Mouse (Mus musculus): Measurements from ENCODE around the gene Dgcr6.
A peak's percentile ranks its signal among the peaks of the same experiment; 100 is the strongest.
"Not testable (repeated sequence)": the region's sequence is repeated elsewhere in the genome, so short reads cannot be mapped to it uniquely, and the experiment has no call there.

The Dgcr6 gene

DNA sequence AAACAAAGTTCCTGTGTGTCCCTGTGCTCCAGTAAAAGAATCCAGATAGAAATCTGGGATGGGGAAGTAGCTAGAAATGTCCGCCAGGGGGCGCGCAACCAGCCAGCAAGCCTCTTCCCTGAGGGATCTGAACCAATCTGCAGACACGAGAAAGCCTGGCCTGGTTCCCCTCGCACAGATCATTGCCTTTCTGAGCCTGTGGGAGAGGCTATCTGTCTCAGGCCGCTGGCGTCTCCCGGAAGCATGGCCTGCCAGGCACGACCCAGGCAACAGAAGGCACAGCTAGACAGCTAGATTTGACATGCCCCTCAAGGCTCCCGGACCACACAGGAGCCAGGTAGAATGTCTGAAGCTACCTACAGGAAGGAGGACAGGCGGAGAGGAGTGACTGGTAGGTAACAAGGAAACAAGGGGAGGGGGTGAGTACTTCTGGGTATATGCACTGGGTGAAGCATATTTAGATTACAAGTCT is at the start of gene Dgcr6:
TSS of gene Dgcr6 (plus strand) at position 130 of the 472 bp plus-strand sequence.
- DNase-seq (ENCODE audit: low spot score in 2 of 2), result peak; percentile 31 to 74

DNA sequence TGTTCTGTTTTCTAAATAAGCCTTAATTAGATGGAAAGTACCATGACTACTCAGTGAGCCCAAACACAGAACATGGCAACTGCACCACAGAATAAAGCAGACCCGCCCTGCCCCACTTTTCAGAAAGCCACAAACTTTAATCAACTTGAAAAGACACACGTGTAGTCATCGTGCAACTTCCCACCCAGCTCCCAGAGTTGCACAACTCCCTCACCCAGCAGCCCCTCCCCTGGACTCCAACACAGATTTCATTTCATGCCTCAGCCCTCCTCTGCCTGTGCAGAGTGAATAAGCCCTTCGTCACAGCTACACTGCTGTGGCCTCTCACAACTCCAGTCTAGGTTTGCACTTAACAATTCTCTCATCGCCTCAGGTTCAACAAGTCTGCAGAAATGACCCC is 48.1 kb upstream of the Dgcr6 start:
- peak in 1 of 2 experiments; percentile 4 for DNase-seq (ENCODE audit: low spot score in 2 of 2)

DNA sequence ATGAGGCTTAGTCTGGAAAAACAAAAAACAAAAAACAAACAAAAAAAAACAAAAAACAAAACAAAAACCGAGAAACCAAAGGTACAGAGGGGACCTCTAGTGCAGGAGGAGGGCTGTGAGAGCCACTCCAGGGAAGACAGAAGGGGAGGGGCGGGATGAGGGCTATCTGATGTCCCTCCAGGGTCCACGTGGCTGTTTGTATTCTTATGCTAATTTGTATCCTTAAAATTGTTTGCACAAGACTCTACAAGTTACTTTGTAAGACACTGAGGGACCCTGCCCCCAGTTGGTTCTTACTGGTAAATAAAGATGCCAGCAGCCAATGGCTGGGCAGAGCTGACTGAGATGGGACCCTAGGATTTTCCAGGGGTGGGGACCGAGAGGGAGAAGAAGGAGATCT is 45.6 kb upstream of the Dgcr6 start:
- no peak for DNase-seq (ENCODE audit: low spot score in 2 of 2)

DNA sequence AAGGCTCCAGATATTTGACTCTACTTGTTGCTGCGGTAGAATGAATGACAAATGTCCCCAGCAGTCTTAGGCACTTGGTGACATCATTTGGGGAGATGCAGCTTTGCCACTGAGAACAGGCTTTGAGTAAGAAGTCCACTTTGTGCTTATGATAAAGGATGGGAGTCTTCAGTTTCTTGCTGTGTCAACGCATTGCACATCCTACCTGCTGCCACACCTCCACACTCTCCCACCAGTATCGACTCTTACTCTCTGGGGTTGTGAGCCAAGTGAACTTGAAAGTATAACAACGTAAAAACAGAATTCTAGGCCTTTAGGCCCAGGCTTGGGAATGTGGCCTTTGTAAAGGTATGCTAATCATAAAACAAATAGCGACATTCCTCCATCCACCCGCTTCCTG is 41.6 kb upstream of the Dgcr6 start:
- no peak for DNase-seq (ENCODE audit: low spot score in 2 of 2)

DNA sequence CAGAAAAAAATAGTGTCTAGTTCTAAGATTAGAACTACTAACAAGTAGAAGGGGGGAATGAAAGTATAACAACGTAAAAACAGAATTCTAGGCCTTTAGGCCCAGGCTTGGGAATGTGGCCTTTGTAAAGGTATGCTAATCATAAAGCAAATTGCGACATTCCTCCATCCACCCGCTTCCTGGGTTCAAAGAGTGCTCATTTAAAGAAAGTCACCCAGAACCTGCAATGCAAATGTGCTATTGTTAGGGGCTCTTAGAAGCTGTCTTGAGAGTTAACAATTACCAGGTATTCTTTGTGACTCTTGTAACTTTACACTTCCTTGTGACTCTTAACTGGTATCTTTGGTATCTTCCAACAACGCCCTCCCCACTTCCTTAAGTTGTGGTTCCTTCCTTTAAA is 36.2 kb upstream of the Dgcr6 start:
- DNase-seq (ENCODE audit: low spot score in 2 of 2), result not testable (repeated sequence)

DNA sequence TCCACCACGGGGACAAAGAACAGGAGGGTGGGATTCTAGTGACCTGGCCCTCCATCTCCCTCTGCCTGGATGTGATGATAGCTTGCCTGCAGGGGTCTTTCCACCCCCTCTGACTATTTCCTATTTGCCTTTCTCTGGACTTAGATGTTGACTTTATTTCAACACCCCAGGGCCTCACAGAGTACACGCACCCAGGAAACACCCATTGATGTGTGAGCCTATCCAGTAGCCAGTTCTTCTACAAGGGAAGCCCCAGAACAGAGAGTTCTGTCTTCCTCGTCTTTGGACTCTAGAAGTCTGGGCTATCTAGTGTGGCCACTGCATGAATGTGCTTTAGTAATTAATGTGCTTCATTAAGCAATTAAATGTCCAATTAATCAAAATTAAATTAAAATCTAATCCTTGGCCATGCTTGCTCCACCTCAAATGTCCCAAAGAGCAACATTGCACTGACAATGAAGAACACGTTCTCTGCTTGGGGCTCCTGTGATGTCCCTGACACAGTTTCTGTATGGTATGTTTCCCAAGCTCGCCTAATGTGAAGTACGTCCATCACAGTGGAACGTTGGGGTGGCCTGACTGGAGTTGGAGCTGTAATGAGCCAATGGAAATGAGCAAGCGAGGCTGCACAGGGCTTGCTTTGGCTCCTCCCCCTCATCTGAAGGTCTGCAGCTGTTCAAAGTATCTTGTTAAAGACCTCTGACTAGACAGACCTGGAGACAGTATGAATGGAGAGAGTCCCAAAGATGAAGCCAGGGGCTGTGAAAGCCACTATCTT is 29.7 kb upstream of the Dgcr6 start:
- DNase-seq (ENCODE audit: low spot score in 2 of 2), result no peak

DNA sequence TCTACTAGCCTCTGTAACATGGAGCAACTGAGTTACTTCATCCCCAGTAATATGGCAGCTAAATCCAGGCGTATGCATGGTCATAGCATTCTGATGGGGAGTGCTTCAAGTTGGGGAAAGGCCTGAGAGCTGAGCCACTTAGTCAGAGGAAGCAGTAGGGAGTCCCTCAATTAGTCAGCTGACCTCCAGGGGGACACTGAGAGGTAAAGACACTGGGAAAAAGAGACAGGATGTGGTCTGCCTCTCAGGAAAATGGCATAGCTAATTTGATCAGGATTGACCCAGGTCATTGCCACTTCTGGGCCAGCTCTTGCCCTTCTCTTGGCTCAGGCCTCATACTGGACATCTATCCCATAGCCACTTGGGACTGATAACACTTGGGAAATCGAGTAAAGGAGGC is 25.3 kb upstream of the Dgcr6 start:
- DNase-seq (ENCODE audit: low spot score in 2 of 2), result no peak

DNA sequence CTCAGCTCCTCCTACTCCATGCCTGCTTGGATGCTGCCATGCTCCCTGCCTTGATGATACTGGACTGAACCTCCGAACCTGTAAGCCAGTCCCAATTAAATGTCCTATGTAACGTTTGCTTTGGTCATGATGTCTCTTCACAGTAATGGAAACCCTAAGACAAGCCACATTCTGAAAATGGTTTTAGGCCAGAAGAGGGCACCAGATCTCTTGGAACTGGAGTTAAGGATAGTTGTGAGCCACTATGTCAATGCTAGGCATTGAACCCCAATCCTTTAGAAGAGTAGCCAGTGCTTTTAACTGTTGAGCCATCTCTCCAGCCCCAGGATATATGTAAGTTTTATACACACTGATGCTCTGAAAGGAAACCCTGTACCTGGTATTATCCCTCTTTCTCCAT is 20.9 kb upstream of the Dgcr6 start:
- DNase-seq (ENCODE audit: low spot score in 2 of 2), result peak in 1 of 2 experiments; percentile 52

DNA sequence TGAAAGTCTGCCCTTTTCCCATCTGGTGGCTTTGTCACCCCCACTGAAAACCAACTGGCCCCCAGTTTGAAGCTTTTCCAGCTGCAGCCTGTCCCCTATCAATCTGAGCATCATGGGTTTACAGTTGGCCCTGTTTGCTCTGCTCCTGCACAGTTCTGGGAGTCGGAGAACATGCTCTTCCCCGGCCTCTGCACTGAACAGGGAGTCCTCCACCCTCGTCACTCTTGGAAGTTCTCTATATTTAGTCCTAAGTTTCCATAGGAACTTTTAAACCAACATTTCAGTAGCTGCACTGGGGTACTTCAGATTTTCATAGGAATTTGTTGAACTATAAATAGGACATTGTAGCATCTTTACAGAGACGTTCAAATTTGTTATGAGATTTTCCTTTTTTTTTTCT is 19.4 kb upstream of the Dgcr6 start:
- no peak for DNase-seq (ENCODE audit: low spot score in 2 of 2)

DNA sequence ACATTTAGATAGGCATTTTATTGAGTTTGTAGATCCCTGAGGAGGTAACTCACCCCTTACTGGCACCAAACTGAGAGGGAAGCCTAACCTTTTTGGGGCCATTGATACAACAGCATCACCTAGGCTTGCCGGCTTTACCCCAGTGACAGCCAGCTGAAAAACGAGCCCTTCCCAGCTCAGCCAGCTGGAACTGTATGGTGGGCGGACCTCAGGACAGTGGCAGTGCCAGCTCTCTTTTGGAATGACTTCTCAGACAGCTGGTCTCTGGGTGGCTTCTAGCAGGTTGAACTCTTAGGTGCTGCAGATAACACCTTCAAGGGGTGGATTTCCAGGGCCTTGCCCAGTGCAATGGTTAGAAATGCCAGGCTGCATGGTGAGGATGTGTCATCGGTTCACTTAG is 18.4 kb upstream of the Dgcr6 start:
- no peak for DNase-seq (ENCODE audit: low spot score in 2 of 2)

DNA sequence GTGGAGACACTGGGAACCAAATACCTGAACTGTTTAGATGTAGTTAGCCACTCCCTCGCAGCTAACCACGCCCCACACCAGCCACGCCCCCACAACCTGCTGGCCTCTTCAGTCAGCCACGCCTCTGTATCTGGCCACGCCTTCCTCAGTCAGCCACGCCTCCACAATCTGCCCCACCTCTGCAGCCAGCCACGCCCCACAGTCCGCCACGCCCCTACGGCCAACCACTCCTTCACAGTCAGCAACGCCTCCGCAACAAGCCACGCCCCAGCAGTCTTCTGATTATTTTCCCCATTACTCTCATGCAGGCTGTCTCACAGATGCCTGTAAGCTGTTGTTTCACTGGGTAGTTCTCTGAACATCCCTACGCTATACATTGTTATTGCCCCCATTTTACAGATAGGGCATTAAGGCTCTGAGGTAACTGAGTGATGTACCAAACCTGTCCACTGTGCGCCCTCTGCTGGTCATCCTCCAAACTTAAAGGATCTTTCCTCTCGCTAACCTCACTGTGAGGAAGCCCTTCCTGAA is 16.2 kb upstream of the Dgcr6 start:
- DNase-seq (ENCODE audit: low spot score in 2 of 2), result peak; percentile 48 to 79

DNA sequence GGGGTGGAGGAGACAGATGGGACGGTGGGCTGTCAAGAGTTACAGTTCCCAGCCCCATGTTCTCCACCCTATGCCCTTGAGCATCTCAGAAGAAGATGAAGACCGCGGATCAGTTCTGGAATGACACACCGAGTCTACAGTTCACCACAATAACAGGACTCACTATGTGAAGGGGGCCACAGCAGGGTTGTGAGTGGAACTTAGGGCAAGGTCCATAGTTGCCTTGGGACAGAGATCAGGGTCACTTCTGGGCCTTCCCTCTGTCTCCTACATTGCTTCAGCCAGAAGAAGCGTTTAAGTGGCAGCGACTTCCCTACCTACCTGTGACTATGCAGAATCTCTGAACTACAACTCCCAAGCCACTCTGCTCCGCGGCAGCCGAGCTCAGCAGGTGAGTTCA is 15.6 kb upstream of the Dgcr6 start:
- DNase-seq (ENCODE audit: low spot score in 2 of 2), result no peak

DNA sequence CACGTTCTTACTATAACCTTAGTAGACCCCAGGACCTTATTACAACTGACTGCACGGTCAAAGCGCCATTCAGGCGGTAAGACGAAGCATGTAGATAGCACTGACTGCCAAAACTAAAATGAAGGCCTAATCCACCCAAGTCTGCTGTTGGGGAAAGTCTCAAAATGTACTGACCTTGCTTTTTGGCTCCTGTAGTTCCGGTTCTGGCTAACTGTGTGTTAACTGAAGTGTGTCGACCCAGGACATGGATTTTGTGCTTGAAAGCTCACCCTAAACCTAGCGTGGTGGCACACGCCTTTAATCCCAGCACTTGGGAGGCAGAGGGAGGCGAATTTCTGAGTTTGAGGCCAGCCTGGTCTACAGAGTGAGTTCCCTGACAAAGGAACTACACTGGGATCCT is 7.7 kb upstream of the Dgcr6 start:
- DNase-seq (ENCODE audit: low spot score in 2 of 2), result no peak

DNA sequence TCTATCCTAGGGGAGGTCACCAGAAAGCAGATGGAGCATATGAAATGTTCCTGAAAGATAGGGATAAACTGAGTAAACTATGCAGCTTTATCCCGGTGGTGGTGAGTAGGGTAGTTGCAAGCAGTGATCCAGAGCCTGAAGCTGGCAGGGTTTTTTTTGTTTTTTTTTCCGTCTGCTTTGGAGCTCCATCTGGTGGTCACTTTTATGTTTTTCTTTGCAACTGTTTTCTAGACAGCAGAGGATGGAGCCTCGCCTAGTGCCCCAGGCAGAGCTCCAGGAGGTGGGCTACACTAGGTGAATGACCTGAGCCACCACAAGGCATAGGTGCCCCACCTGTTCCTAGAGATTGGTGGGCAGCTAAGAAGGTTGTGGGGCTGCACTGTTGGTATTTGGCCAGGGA is 5.0 kb upstream of the Dgcr6 start:
- DNase-seq (ENCODE audit: low spot score in 2 of 2), result peak in 1 of 2 experiments; percentile 70

DNA sequence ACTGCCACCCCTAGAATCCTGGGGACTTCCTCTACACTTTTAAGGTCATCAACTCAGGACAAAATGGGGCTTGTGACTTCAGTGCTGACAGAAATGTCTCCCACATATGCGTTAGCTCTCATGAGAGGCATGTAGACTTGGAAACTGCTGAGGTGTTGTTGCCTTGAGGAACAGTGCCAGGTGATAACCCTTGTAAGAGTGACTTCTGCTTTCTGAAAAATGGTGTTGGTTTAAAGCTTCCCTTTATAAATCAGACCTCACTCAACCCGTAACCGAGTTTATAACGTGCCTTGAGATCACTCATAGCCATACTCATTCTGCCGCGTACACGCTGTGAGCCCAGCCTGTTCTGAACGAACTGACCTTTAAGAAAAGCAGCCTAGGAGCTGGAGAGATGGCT is 4.6 kb upstream of the Dgcr6 start:
- DNase-seq (ENCODE audit: low spot score in 2 of 2), result no peak

DNA sequence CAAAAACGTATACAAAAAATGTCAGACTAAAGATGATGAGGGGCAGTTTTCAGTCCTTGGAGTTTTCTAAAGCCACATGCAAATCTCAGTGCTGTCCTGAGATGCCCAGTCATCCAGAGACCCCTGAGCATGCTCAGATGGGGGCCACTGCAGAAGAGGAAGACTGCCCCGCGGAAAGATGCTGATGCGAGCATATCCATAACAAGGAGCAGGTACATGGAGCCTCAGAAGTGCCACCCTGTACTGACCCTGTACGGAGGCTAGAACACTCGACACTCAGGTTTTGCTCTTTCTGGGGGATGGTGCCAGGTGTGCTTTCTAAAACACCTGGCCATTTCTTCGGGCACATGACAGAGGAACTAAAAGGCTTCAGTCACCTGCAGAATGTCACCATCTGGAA is 338 bp upstream of the Dgcr6 start:
- DNase-seq (ENCODE audit: low spot score in 2 of 2), result no peak

DNA sequence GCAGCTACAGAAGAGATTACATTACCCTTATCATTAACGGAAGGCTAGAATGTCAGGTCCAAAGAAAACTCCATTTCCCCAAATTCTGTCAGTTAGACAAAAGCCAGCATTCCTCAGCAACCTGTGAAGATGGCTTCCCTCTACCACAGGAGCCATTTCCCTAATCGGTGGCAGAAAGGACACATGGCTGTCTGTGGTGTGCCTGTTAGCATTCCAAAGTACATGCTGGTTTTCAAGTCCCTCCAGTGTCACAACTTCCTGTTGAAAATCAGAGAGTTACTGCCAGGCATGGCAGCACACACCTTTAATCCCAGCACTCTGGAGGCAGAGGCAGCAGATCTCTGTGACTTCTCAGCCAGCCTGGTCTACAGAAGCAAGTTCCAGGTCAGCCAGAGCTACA is 3.6 kb downstream of the Dgcr6 start:
- DNase-seq (ENCODE audit: low spot score in 2 of 2), result no peak

DNA sequence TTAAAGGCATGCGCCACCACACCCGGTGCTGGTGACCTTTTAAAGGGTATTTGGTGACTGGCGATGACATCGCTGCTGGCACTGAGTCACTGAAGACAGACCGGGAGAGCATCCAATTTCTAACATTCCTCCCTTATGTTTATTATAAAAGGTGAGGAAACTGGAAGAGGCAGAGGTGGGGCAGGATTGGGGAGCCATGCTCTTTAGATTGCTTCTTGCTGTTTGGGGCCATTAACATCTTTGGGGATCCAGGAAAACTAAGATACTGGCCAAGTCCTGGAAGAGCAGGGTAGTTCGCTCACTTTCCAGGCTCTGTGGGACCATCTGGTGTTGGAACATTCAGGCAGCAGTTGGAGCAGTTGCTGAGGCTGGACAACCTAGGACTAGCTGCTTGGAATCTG is 5.7 kb downstream of the Dgcr6 start:
- no peak for DNase-seq (ENCODE audit: low spot score in 2 of 2)

DNA sequence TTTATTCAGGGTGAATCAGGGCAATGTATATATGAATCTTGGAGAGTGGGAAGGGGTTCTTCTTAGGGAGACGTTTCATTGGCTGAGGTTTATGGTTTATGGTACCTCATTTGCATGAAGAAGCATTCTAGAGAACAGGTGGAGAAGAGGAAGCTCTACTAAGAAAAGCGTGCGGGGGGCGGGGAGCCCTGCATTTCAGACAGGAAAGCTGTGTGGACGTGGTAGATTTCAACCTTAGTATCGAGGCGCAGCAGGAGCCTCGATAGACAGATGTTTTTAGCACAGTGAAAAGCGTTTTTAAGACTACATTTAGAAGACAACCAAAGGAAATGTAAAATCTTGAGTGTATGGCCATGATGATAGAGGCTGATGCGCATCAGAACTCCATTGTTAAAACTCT is 6.6 kb downstream of the Dgcr6 start:
- DNase-seq (ENCODE audit: low spot score in 2 of 2), result peak; percentile 45 to 53

DNA sequence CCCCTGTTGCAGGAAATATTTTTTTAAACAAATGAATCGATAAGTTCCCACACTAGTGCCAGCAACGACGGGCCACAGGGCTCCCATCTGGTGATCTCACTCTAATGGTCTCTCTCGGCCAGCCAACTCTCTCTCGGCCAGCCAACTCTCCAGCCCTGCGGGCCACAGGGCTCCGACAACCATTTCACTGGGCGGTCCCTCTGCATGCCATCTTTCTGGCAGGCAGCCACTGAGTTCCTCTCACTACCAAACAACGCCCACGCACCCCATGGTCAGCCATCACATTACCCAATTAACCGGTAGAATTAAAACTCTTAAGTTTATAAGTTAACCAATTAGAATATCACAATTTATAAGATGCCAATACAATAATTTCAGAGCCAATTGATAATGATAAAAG is 8.5 kb downstream of the Dgcr6 start:
- no peak for DNase-seq (ENCODE audit: low spot score in 2 of 2)

DNA sequence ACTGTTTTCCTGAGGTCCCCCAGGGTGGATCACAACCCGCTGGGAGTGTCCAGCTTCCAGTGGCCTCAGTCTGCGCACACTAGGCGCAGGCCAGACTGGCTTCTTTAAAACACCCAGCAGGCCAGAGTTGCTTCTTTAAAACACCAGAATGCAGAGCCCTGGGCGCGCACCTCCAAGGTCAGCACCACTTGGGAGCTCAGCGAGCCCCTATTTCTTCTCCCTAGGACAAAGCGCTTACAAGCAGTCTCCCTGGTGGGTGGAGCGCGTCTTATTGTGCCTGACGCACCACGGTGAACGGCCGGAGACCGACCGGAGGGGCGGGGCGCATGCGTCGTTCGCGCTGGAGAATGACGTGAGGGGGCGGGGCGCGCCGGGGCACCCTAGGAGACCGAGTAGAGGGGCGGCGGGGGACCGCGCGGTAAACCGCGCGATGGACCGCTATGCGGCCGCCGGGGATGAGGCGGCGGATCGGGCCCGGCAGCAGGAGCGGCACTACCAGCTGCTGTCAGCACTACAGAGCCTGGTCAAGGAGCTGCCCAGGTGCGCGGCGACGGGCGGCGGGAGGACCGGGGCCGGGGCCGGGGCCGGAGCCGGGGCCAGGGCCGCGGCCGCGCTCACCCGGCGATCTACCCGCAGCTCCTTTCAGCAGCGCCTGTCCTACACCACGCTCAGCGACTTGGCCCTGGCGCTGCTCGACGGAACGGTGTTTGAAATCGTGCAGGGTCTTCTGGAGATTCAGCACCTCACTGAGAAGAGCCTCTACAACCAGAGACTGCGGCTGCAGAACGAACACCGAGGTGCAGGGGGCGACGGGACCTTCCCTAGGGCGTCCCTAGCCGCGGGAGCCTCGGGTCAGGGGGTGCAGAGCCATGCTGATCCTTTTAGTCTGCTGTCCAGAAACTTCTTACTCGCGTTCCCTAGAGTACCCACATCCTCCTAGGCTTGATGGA is 13.7 kb downstream of the Dgcr6 start:
- peak; percentile 93 to 97 for DNase-seq (ENCODE audit: low spot score in 2 of 2)

DNA sequence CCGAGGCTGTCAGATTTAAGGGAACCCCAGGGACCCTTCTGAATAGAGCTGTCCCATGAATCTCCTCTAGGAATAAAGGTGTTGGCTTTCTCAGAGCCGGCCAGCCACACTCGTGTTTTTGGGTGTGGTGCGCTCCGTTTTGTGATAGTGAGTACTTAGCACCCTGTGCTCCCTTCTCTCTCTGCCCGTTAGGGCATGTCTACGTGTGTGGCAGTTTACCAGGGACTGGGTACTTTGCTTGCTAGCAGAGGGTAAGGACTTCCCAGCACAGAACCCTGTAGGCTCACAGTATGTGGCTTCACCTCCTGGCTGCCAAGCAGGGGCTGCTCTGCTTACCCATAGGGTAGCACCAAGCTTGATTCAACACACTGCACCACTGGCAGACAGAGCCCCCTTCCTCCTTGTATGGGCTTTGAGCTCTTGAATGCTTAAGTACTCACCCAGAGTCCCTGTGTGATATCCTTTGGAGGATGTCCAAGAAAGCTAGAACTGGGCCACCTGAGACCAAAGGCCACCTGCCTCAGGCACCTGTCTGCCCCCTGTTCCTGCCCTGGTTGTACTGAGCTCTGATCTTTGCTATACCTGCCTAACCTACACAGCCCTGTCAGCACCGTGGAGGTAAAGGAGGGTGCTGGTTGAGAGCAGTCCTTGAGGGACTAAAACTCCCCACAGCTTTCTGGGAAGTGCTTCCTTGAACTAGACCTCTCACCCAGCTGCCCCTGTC is 16.2 kb downstream of the Dgcr6 start:
- DNase-seq (ENCODE audit: low spot score in 2 of 2), result no peak

Measured in thymus, postnatal 10 days (tissue).